In the genomic region with DNA sequence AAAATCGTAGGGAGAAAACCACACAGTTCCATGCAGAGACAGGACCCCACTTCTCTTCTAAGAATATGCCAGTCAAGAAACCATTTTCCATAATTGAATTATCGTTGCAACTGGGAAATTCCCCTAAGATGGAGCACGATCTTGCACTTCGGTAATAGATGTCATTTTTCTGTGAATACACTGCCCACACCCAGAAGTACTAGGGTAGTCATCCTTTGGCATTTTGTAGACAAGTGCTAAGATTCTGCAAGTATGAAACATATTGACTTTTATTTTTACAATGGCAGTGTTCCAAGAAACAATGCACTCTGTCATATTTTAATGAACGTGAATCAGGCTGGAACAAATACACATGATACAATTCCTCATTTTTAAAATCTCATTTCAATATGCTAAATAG, we compare ENCODE assay signal across 25 mouse cellular contexts. TPM values are rescaled to one million over a fixed set of nuclear protein-coding genes. Genes with fewer than 3 reads are reported as not detected.
DNase-seq lines count a peak whose midpoint lies in the region; ATAC-seq and TF ChIP-seq lines count a peak whose summit lies in the region.
"Had no signal": no experiment of that assay in that cellular context is flagged by ENCODE, and none has a peak within 500 bp of the region (broad histone marks: within the 10 kb centered on the region; RNA-seq: fewer than 3 reads in every experiment).

No protein-coding gene starts in this region.

- ATAC-seq in forebrain, embryonic 16.5 days: no peak
- no peak for ATAC-seq in forebrain, embryonic 12.5 days (ENCODE audit: low FRiP score)
- no peak for ATAC-seq in hindbrain, embryonic 13.5 days (ENCODE audit: low FRiP score)
- no peak for ATAC-seq in hindbrain, embryonic 16.5 days
- ATAC-seq: activated CD4-positive, CD25-positive, alpha-beta regulatory T cell, adult 4 months; forebrain, embryonic 15.5 days; intestine, postnatal 0 days had no signal

- no peaks in the 10 kb centered on the region for H3K27me3 ChIP-seq in forebrain, embryonic 16.5 days (replicated peaks; ENCODE audit: control insufficient read depth, insufficient read depth, low read length)
- H3K27me3 ChIP-seq in forebrain, embryonic 12.5 days: no peaks in the 10 kb centered on the region
- no peaks in the 10 kb centered on the region for H3K27me3 ChIP-seq in hindbrain, embryonic 13.5 days
- no peaks in the 10 kb centered on the region for H3K27me3 ChIP-seq in hindbrain, embryonic 16.5 days (replicated peaks; ENCODE audit: control insufficient read depth, insufficient read depth, low read length)
- H3K27me3 ChIP-seq: embryonic facial prominence, embryonic 12.5 days; embryonic facial prominence, embryonic 15.5 days; forebrain, embryonic 15.5 days; heart, embryonic 13.5 days; hindbrain, embryonic 15.5 days had no signal

- intact Hi-C loops in left cerebral cortex, adult 2 months (cut with DNase I): no loop called here

- peaks cover 2% of the 10 kb centered on the region; the same call in 1 of the 2 replicates for H3K36me3 ChIP-seq in forebrain, embryonic 16.5 days (ENCODE audit: control insufficient read depth, insufficient read depth)
- H3K36me3 ChIP-seq in forebrain, embryonic 12.5 days (replicated peaks): no peaks in the 10 kb centered on the region
- peaks cover 7% of the 10 kb centered on the region for H3K36me3 ChIP-seq in hindbrain, embryonic 13.5 days
- peaks cover 5% of the 10 kb centered on the region; the same call in 1 of the 2 replicates for H3K36me3 ChIP-seq in hindbrain, embryonic 16.5 days (ENCODE audit: control insufficient read depth, insufficient read depth, low read length)
- H3K36me3 ChIP-seq: embryonic facial prominence, embryonic 12.5 days; embryonic facial prominence, embryonic 15.5 days; forebrain, embryonic 15.5 days; heart, embryonic 10.5 days; heart, embryonic 13.5 days had no signal

- WGBS in forebrain, embryonic 16.5 days: 73% methylated on average over 5 of the region's 5 CpGs
- WGBS in forebrain, embryonic 12.5 days: 90% methylated on average over 5 of the region's 5 CpGs
- 66% methylated on average over 5 of the region's 5 CpGs for WGBS in hindbrain, embryonic 13.5 days
- WGBS in hindbrain, embryonic 16.5 days: 65% methylated on average over 5 of the region's 5 CpGs

- no peak overlapping the region for H3K4me2 ChIP-seq in forebrain, embryonic 16.5 days (ENCODE audit: low read length)
- no peak overlapping the region for H3K4me2 ChIP-seq in forebrain, embryonic 12.5 days
- no peak overlapping the region for H3K4me2 ChIP-seq in hindbrain, embryonic 13.5 days
- H3K4me2 ChIP-seq in hindbrain, embryonic 16.5 days (ENCODE audit: low read length): no peak overlapping the region
- H3K4me2 ChIP-seq: embryonic facial prominence, embryonic 12.5 days; embryonic facial prominence, embryonic 15.5 days; forebrain, embryonic 15.5 days; heart, embryonic 13.5 days; hindbrain, embryonic 15.5 days had no signal

- no peak overlapping the region for H3K9ac ChIP-seq in forebrain, embryonic 16.5 days (replicated peaks; ENCODE audit: low read depth, low read length)
- H3K9ac ChIP-seq in forebrain, embryonic 12.5 days: no peak overlapping the region
- no peak overlapping the region for H3K9ac ChIP-seq in hindbrain, embryonic 13.5 days
- no peak overlapping the region for H3K9ac ChIP-seq in hindbrain, embryonic 16.5 days (ENCODE audit: low read depth, low read length)
- H3K9ac ChIP-seq: embryonic facial prominence, embryonic 12.5 days; embryonic facial prominence, embryonic 15.5 days; forebrain, embryonic 15.5 days; heart, embryonic 13.5 days; hindbrain, embryonic 15.5 days had no signal

- no peak for TF ChIP-seq CTCF in left cerebral cortex, adult 2 months (IDR thresholded peaks at IDR 0.05)

- H3K27ac ChIP-seq in forebrain, embryonic 16.5 days (ENCODE audit: low read length): peak overlapping the region; percentile 3; the same call in 1 of the 2 replicates
- no peak overlapping the region for H3K27ac ChIP-seq in forebrain, embryonic 12.5 days
- peak overlapping the region; percentile 53 for H3K27ac ChIP-seq in hindbrain, embryonic 13.5 days
- H3K27ac ChIP-seq in hindbrain, embryonic 16.5 days (ENCODE audit: low read depth, low read length): no peak overlapping the region
- peak overlapping the region; percentile 64 for H3K27ac ChIP-seq in left cerebral cortex, adult 2 months
- H3K27ac ChIP-seq: embryonic facial prominence, embryonic 12.5 days; embryonic facial prominence, embryonic 15.5 days; forebrain, embryonic 15.5 days; heart, embryonic 10.5 days; heart, embryonic 13.5 days; hindbrain, embryonic 15.5 days had no signal

- H3K4me1 ChIP-seq in forebrain, embryonic 16.5 days (replicated peaks; ENCODE audit: control insufficient read depth, insufficient read depth, low read length): no peaks in the 10 kb centered on the region
- peaks cover 4% of the 10 kb centered on the region; the same call in 1 of the 2 replicates for H3K4me1 ChIP-seq in forebrain, embryonic 12.5 days
- H3K4me1 ChIP-seq in hindbrain, embryonic 13.5 days (replicated peaks): peaks cover 38% of the 10 kb centered on the region
- H3K4me1 ChIP-seq in hindbrain, embryonic 16.5 days (ENCODE audit: control insufficient read depth, insufficient read depth, low read depth, low read length): peaks cover 7% of the 10 kb centered on the region
- H3K4me1 ChIP-seq: embryonic facial prominence, embryonic 12.5 days; embryonic facial prominence, embryonic 15.5 days; forebrain, embryonic 15.5 days; heart, embryonic 10.5 days had no signal

- DNase-seq in left cerebral cortex, adult 2 months (ENCODE audit: extremely low spot score in 1 of 2, low spot score in 2 of 2): no peak
- DNase-seq in left cerebral cortex, adult 18-20 months (ENCODE audit: low spot score in 2 of 2): no peak
- DNase-seq in brain, adult 2 months (ENCODE audit: low read depth, low spot score): peak; percentile 56
- no peak for DNase-seq in kidney, adult 11 months
- DNase-seq: adrenal gland, adult 8-10 months; adrenal gland, postnatal 25 days; cerebellum, adult 18-20 months; cerebellum, adult 9-10 months; cerebellum, postnatal 14 days; gastrocnemius, postnatal 25 days; heart, adult 18-20 months; heart, postnatal 14 days; heart, postnatal 4 days had no signal

- H3K9me3 ChIP-seq in forebrain, embryonic 16.5 days (ENCODE audit: control insufficient read depth, low read length): peaks cover 3% of the 10 kb centered on the region; the same call in 1 of the 2 replicates
- no peaks in the 10 kb centered on the region for H3K9me3 ChIP-seq in forebrain, embryonic 12.5 days
- no peaks in the 10 kb centered on the region for H3K9me3 ChIP-seq in hindbrain, embryonic 13.5 days
- H3K9me3 ChIP-seq in hindbrain, embryonic 16.5 days (ENCODE audit: control insufficient read depth, low read length): peaks cover 5% of the 10 kb centered on the region; the same call in 1 of the 2 replicates
- H3K9me3 ChIP-seq: embryonic facial prominence, embryonic 12.5 days; embryonic facial prominence, embryonic 15.5 days; forebrain, embryonic 15.5 days; heart, embryonic 10.5 days; heart, embryonic 13.5 days had no signal

- H3K4me3 ChIP-seq in forebrain, embryonic 16.5 days (replicated peaks; ENCODE audit: low read length): no peak overlapping the region
- H3K4me3 ChIP-seq in forebrain, embryonic 12.5 days (replicated peaks): no peak overlapping the region
- H3K4me3 ChIP-seq in hindbrain, embryonic 13.5 days: no peak overlapping the region
- no peak overlapping the region for H3K4me3 ChIP-seq in hindbrain, embryonic 16.5 days (ENCODE audit: low read length)
- no peak overlapping the region for H3K4me3 ChIP-seq in left cerebral cortex, adult 2 months
- H3K4me3 ChIP-seq: embryonic facial prominence, embryonic 12.5 days; embryonic facial prominence, embryonic 15.5 days; forebrain, embryonic 15.5 days; heart, embryonic 10.5 days; heart, embryonic 13.5 days; hindbrain, embryonic 15.5 days had no signal

RNA-seq across cellular contexts. Expression of gene Nav3, which starts 34.5 kb away (rescaled TPM):
- polyA plus RNA-seq in forebrain, embryonic 16.5 days (2015; fragmentation: Nextera tagmentation; extraction: Ambion mirVana): 24.3 and 24.7 TPM in 2 replicates
- polyA plus RNA-seq in forebrain, embryonic 12.5 days (2016; fragmentation: Nextera tagmentation; extraction: Ambion mirVana): 9.8 and 10.7 TPM in 2 replicates
- 22.7 and 24.2 TPM in 2 replicates for polyA plus RNA-seq in hindbrain, embryonic 13.5 days (2015; fragmentation: Nextera tagmentation; extraction: Ambion mirVana)
- polyA plus RNA-seq in hindbrain, embryonic 16.5 days (2015; fragmentation: Nextera tagmentation; extraction: Ambion mirVana): 16.6 and 17.7 TPM in 2 replicates
- total RNA-seq in left cerebral cortex, adult 2 months (2021): 100 to 1,000 TPM; 116 to 136 TPM
- 100 to 1,000 TPM; 103 to 116 TPM for total RNA-seq in left cerebral cortex, adult 18-20 months (2021)

Comparison
In these comparisons a context has a peak if more than half of its experiments do, and no peak if none do; other contexts are left out.
1. H3K27ac ChIP-seq: peak in forebrain, embryonic 16.5 days (single experiment), hindbrain, embryonic 13.5 days (single experiment) and left cerebral cortex, adult 2 months (single experiment); none in forebrain, embryonic 12.5 days (single experiment) and hindbrain, embryonic 16.5 days (single experiment).